Mouse (Mus musculus) heart, postnatal 0 days (tissue): ENCODE measurements around the gene Hpcal1.

Source experiments
- CTCF ChIP-seq: IDR thresholded peaks from 2 replicates; pipeline ENCODE4 v1.5.1; 2016; ENCODE audit warnings: antibody characterized with exemption, control low read depth, low read depth
- EP300 ChIP-seq: IDR thresholded peaks from 2 replicates; pipeline ENCODE4 v1.6.1; 2016; ENCODE audit warnings: antibody characterized with exemption, low read depth

GRCm38 (mm10) chr12:17722452-17723181 is 32.0 kb downstream of the Hpcal1 start:
- TF ChIP-seq CTCF (no peak), EP300 (no peak)
